Comparison of ENCODE assay signal across 8 mouse cellular contexts in the genomic region with DNA sequence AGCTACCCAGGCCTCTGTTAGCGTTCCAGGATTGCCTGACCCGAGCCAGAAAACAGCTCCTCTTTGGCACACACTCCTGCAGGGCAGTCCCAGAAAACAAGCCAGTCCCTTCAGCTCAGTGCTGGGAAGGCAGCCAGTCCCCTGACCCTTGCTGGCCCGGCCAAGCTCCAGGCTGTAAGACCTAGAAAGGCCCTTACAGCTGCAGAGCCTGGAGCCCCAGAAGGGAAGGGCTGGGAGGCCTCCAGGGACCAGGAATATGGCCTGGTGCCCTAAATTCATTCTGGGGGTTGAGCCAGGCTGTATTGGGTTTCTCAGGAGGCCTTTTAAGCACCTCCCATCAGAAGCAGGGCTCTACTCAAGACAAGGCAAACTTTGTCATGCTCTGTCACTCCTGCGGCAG. TPM values are rescaled to one million over a fixed set of nuclear protein-coding genes. Genes with fewer than 3 reads are reported as not detected.
DNase-seq lines count a peak whose midpoint lies in the region; ATAC-seq and TF ChIP-seq lines count a peak whose summit lies in the region.

No protein-coding gene starts in this region.

- peak overlapping the region; percentile 59 for H3K27ac ChIP-seq in hindbrain, embryonic 10.5 days
- H3K27ac ChIP-seq in hindbrain, embryonic 11.5 days (ENCODE audit: low read depth, low read length) = no peak overlapping the region
- H3K27ac ChIP-seq in embryonic facial prominence, embryonic 12.5 days = peak overlapping the region; percentile 17; the same call in 1 of the 2 replicates
- H3K27ac ChIP-seq in heart, embryonic 13.5 days (replicated peaks) = peak overlapping the region; percentile 67
- H3K27ac ChIP-seq in kidney, postnatal 0 days = no peak overlapping the region
- H3K27ac ChIP-seq in limb, embryonic 14.5 days (replicated peaks; ENCODE audit: low read depth, low read length) = no peak overlapping the region

- no peak overlapping the region for H3K9ac ChIP-seq in hindbrain, embryonic 11.5 days (ENCODE audit: low read depth, low read length)
- no peak overlapping the region for H3K9ac ChIP-seq in embryonic facial prominence, embryonic 12.5 days
- H3K9ac ChIP-seq in heart, embryonic 13.5 days = no peak overlapping the region
- no peak overlapping the region for H3K9ac ChIP-seq in kidney, postnatal 0 days (ENCODE audit: low read depth, low read length)
- H3K9ac ChIP-seq in limb, embryonic 14.5 days (ENCODE audit: low read depth, low read length, severe bottlenecking) = no peak overlapping the region

- WGBS in hindbrain, embryonic 10.5 days = 68% methylated on average over 4 of the region's 4 CpGs
- 77% methylated on average over 4 of the region's 4 CpGs for WGBS in hindbrain, embryonic 11.5 days
- WGBS in embryonic facial prominence, embryonic 12.5 days = 66% methylated on average over 4 of the region's 4 CpGs
- WGBS in heart, embryonic 13.5 days = 51% methylated on average over 4 of the region's 4 CpGs
- 38% methylated on average over 4 of the region's 4 CpGs for WGBS in kidney, postnatal 0 days
- WGBS in limb, embryonic 14.5 days = 74% methylated on average over 4 of the region's 4 CpGs

- TF ChIP-seq CTCF in kidney, postnatal 0 days (IDR thresholded peaks at IDR 0.05; ENCODE audit: low read depth) = no peak

- H3K4me2 ChIP-seq in hindbrain, embryonic 11.5 days (replicated peaks; ENCODE audit: low read depth, low read length) = no peak overlapping the region
- H3K4me2 ChIP-seq in embryonic facial prominence, embryonic 12.5 days (replicated peaks) = no peak overlapping the region
- no peak overlapping the region for H3K4me2 ChIP-seq in heart, embryonic 13.5 days
- H3K4me2 ChIP-seq in kidney, postnatal 0 days (ENCODE audit: low read length) = no peak overlapping the region
- no peak overlapping the region for H3K4me2 ChIP-seq in limb, embryonic 14.5 days (replicated peaks; ENCODE audit: low read depth, low read length, severe bottlenecking)

- TF ChIP-seq POLR2A in limb, embryonic 14.5 days (IDR thresholded peaks at IDR 0.05; ENCODE audit: borderline replicate concordance, extremely low read depth, insufficient read depth, insufficient read length) = no peak

- peaks cover 28% of the 10 kb centered on the region for H3K36me3 ChIP-seq in hindbrain, embryonic 10.5 days
- no peaks in the 10 kb centered on the region for H3K36me3 ChIP-seq in hindbrain, embryonic 11.5 days (ENCODE audit: control insufficient read depth, insufficient read depth, low read length)
- H3K36me3 ChIP-seq in embryonic facial prominence, embryonic 12.5 days = peaks cover 73% of the 10 kb centered on the region
- H3K36me3 ChIP-seq in heart, embryonic 13.5 days = peaks cover 45% of the 10 kb centered on the region
- no peaks in the 10 kb centered on the region for H3K36me3 ChIP-seq in kidney, postnatal 0 days (ENCODE audit: insufficient read depth, low read length)
- H3K36me3 ChIP-seq in limb, embryonic 14.5 days (ENCODE audit: control insufficient read depth, insufficient read depth, low read length) = peaks cover 76% of the 10 kb centered on the region

- no peak for DNase-seq in hindbrain, embryonic 10.5 days (ENCODE audit: low spot score)
- no peak for DNase-seq in hindbrain, embryonic 11.5 days (ENCODE audit: low spot score)
- DNase-seq in kidney, postnatal 0 days (ENCODE audit: low spot score) = peak; percentile 82
- peak; percentile 73 for DNase-seq in limb, embryonic 14.5 days (ENCODE audit: low spot score)
- peak; percentile 64 to 75 for DNase-seq in right cerebral cortex, postnatal 36 days (ENCODE audit: low spot score in 2 of 2)
- DNase-seq in yolk sac, embryonic 10.5 days (ENCODE audit: low spot score) = no peak

- peaks cover 68% of the 10 kb centered on the region for H3K4me1 ChIP-seq in hindbrain, embryonic 10.5 days (replicated peaks)
- H3K4me1 ChIP-seq in hindbrain, embryonic 11.5 days (replicated peaks; ENCODE audit: control insufficient read depth, insufficient read depth, low read length) = 0 out of 2 replicates have a peak, but pooled peaks cover 2% of the 10 kb centered on the region
- H3K4me1 ChIP-seq in embryonic facial prominence, embryonic 12.5 days = peaks cover 25% of the 10 kb centered on the region
- H3K4me1 ChIP-seq in heart, embryonic 13.5 days = peaks cover 53% of the 10 kb centered on the region
- peaks cover 9% of the 10 kb centered on the region for H3K4me1 ChIP-seq in kidney, postnatal 0 days (replicated peaks; ENCODE audit: insufficient read depth, low read length)
- peaks cover 15% of the 10 kb centered on the region for H3K4me1 ChIP-seq in limb, embryonic 14.5 days (ENCODE audit: control insufficient read depth, insufficient read depth, low read length)

- H3K9me3 ChIP-seq in hindbrain, embryonic 10.5 days = no peaks in the 10 kb centered on the region
- no peaks in the 10 kb centered on the region for H3K9me3 ChIP-seq in hindbrain, embryonic 11.5 days (ENCODE audit: control insufficient read depth, low read length)
- H3K9me3 ChIP-seq in embryonic facial prominence, embryonic 12.5 days = no peaks in the 10 kb centered on the region
- H3K9me3 ChIP-seq in heart, embryonic 13.5 days = no peaks in the 10 kb centered on the region
- H3K9me3 ChIP-seq in kidney, postnatal 0 days (replicated peaks; ENCODE audit: low read length) = no peaks in the 10 kb centered on the region
- no peaks in the 10 kb centered on the region for H3K9me3 ChIP-seq in limb, embryonic 14.5 days (ENCODE audit: control insufficient read depth, low read length)

- no peak for ATAC-seq in hindbrain, embryonic 11.5 days (ENCODE audit: low FRiP score)
- no peak for ATAC-seq in embryonic facial prominence, embryonic 12.5 days (ENCODE audit: insufficient number of reproducible peaks, insufficient read depth, low FRiP score, low TSS enrichment)
- ATAC-seq in heart, embryonic 13.5 days (ENCODE audit: extremely low read depth, insufficient number of reproducible peaks, low FRiP score, low TSS enrichment) = no peak; the same call in 1 of the 2 replicates
- peak; percentile 21; the same call in 1 of the 2 replicates for ATAC-seq in kidney, postnatal 0 days (replicated peaks; ENCODE audit: low FRiP score, low read depth)
- peak; percentile 70 for ATAC-seq in limb, embryonic 14.5 days (ENCODE audit: low FRiP score, low read depth)

- H3K4me3 ChIP-seq in hindbrain, embryonic 10.5 days = no peak overlapping the region
- H3K4me3 ChIP-seq in hindbrain, embryonic 11.5 days (ENCODE audit: low read depth, low read length) = no peak overlapping the region
- no peak overlapping the region for H3K4me3 ChIP-seq in embryonic facial prominence, embryonic 12.5 days
- no peak overlapping the region for H3K4me3 ChIP-seq in heart, embryonic 13.5 days
- no peak overlapping the region for H3K4me3 ChIP-seq in kidney, postnatal 0 days (replicated peaks; ENCODE audit: low read depth, low read length)
- H3K4me3 ChIP-seq in limb, embryonic 14.5 days (replicated peaks; ENCODE audit: low read length) = no peak overlapping the region

- peaks cover 9% of the 10 kb centered on the region for H3K27me3 ChIP-seq in hindbrain, embryonic 10.5 days (ENCODE audit: insufficient read depth, poor library complexity, severe bottlenecking)
- H3K27me3 ChIP-seq in hindbrain, embryonic 11.5 days (ENCODE audit: control insufficient read depth, insufficient read depth, low read length) = no peaks in the 10 kb centered on the region
- no peaks in the 10 kb centered on the region for H3K27me3 ChIP-seq in embryonic facial prominence, embryonic 12.5 days
- H3K27me3 ChIP-seq in heart, embryonic 13.5 days (replicated peaks) = peaks cover 18% of the 10 kb centered on the region; the same call in 1 of the 2 replicates
- H3K27me3 ChIP-seq in kidney, postnatal 0 days (ENCODE audit: insufficient read depth, low read length) = no peaks in the 10 kb centered on the region
- no peaks in the 10 kb centered on the region for H3K27me3 ChIP-seq in limb, embryonic 14.5 days (ENCODE audit: control insufficient read depth, insufficient read depth, low read length)

RNA-seq across cellular contexts. Expression of gene Lpcat2, which starts 4.9 kb away (rescaled TPM):
- polyA plus RNA-seq in hindbrain, embryonic 10.5 days (2016; fragmentation: Nextera tagmentation; extraction: Ambion mirVana) = 3.4 and 4.3 TPM in 2 replicates
- 3.8 and 5.8 TPM in 2 replicates for polyA plus RNA-seq in hindbrain, embryonic 11.5 days (2014; fragmentation: Nextera tagmentation; extraction: Ambion mirVana)
- polyA plus RNA-seq in embryonic facial prominence, embryonic 12.5 days (2016; fragmentation: Nextera tagmentation; extraction: Ambion mirVana) = 7.2 and 8.4 TPM in 2 replicates
- 3.5 and 3.9 TPM in 2 replicates for polyA plus RNA-seq in heart, embryonic 13.5 days (2015; fragmentation: Nextera tagmentation; extraction: Ambion mirVana)
- polyA plus RNA-seq in kidney, postnatal 0 days (2015; fragmentation: Nextera tagmentation; extraction: Ambion mirVana) = 9.2 and 9.3 TPM in 2 replicates
- polyA plus RNA-seq in limb, embryonic 14.5 days (2012; rRNA removed) = 10.6 and 11.2 TPM in 2 replicates
- 13.7 and 14.7 TPM in 2 replicates for polyA plus RNA-seq in limb, embryonic 14.5 days (2014; fragmentation: Nextera tagmentation; extraction: Ambion mirVana)

RNA-seq across cellular contexts. Expression of gene Mmp2, which starts 23.1 kb away (rescaled TPM):
- polyA plus RNA-seq in hindbrain, embryonic 10.5 days (2016; fragmentation: Nextera tagmentation; extraction: Ambion mirVana) = 60.8 and 71.4 TPM in 2 replicates
- 73.7 and 80.9 TPM in 2 replicates for polyA plus RNA-seq in hindbrain, embryonic 11.5 days (2014; fragmentation: Nextera tagmentation; extraction: Ambion mirVana)
- 203 and 209 TPM in 2 replicates for polyA plus RNA-seq in embryonic facial prominence, embryonic 12.5 days (2016; fragmentation: Nextera tagmentation; extraction: Ambion mirVana)
- 109 and 112 TPM in 2 replicates for polyA plus RNA-seq in heart, embryonic 13.5 days (2015; fragmentation: Nextera tagmentation; extraction: Ambion mirVana)
- 126 and 136 TPM in 2 replicates for polyA plus RNA-seq in kidney, postnatal 0 days (2015; fragmentation: Nextera tagmentation; extraction: Ambion mirVana)
- 295 and 361 TPM in 2 replicates for polyA plus RNA-seq in limb, embryonic 14.5 days (2012; rRNA removed)
- polyA plus RNA-seq in limb, embryonic 14.5 days (2014; fragmentation: Nextera tagmentation; extraction: Ambion mirVana) = 338 and 372 TPM in 2 replicates

RNA-seq across cellular contexts. Expression of gene Capns2, which starts 51.0 kb away (rescaled TPM):
- polyA plus RNA-seq in hindbrain, embryonic 10.5 days (2016; fragmentation: Nextera tagmentation; extraction: Ambion mirVana) = 0.16 and 0.26 TPM in 2 replicates
- 0.25 TPM in 1 of 2 replicates, not detected in the other for polyA plus RNA-seq in hindbrain, embryonic 11.5 days (2014; fragmentation: Nextera tagmentation; extraction: Ambion mirVana)
- polyA plus RNA-seq in embryonic facial prominence, embryonic 12.5 days (2016; fragmentation: Nextera tagmentation; extraction: Ambion mirVana) = 0.38 and 0.53 TPM in 2 replicates
- 0.29 TPM in 1 of 2 replicates, not detected in the other for polyA plus RNA-seq in heart, embryonic 13.5 days (2015; fragmentation: Nextera tagmentation; extraction: Ambion mirVana)
- polyA plus RNA-seq in kidney, postnatal 0 days (2015; fragmentation: Nextera tagmentation; extraction: Ambion mirVana) = 0.14 TPM in 1 of 2 replicates, not detected in the other
- polyA plus RNA-seq in limb, embryonic 14.5 days (2012; rRNA removed) = 23.8 and 34.3 TPM in 2 replicates
- 35.8 and 52.5 TPM in 2 replicates for polyA plus RNA-seq in limb, embryonic 14.5 days (2014; fragmentation: Nextera tagmentation; extraction: Ambion mirVana)

Comparison
In these comparisons a context has a peak if more than half of its experiments do, and no peak if none do; other contexts are left out.
1. H3K27ac ChIP-seq: peak in hindbrain, embryonic 10.5 days (single experiment), embryonic facial prominence, embryonic 12.5 days (single experiment) and heart, embryonic 13.5 days (single experiment); none in hindbrain, embryonic 11.5 days (single experiment), kidney, postnatal 0 days (single experiment) and limb, embryonic 14.5 days (single experiment).
2. DNase-seq: peak in kidney, postnatal 0 days (single experiment), limb, embryonic 14.5 days (single experiment) and right cerebral cortex, postnatal 36 days (2 of 2); none in hindbrain, embryonic 10.5 days (single experiment), hindbrain, embryonic 11.5 days (single experiment) and yolk sac, embryonic 10.5 days (single experiment).
3. ATAC-seq: peak in kidney, postnatal 0 days (single experiment) and limb, embryonic 14.5 days (single experiment); none in hindbrain, embryonic 11.5 days (single experiment), embryonic facial prominence, embryonic 12.5 days (single experiment) and heart, embryonic 13.5 days (single experiment).
4. RNA of gene Capns2, which starts 51.0 kb away (polyA plus RNA-seq): 23.8 to 52.5 TPM in limb, embryonic 14.5 days; 0.38 to 0.53 TPM in embryonic facial prominence, embryonic 12.5 days, 0.29 TPM in heart, embryonic 13.5 days, 0.16 to 0.26 TPM in hindbrain, embryonic 10.5 days, 0.25 TPM in hindbrain, embryonic 11.5 days and 0.14 TPM in kidney, postnatal 0 days; every median in the first group is over 10 times any median in the second.